Mouse (Mus musculus): ENCODE measurements around the gene Pnp2.

- TF ChIP-seq CTCF (IDR thresholded peaks at IDR 0.05; ENCODE audit: borderline replicate concordance, insufficient read depth, low read depth, low read length) (no peak), POLR2A (IDR thresholded peaks at IDR 0.05; ENCODE audit: borderline replicate concordance, insufficient read depth, low read length) (no peak)
These were observed 20.9 kb downstream of the Pnp2 start for GRCm38 (mm10) chr14:50976674-50977073.

All from cerebellum, adult 2 months (tissue).